Mouse (Mus musculus): ENCODE data around the gene Satb1. TPM values are rescaled to one million over a fixed set of nuclear protein-coding genes. Genes with fewer than 3 reads are reported as not detected.
A peak's percentile ranks its signal among the peaks of the same experiment; 100 is the strongest.

Satb1 gene
- polyA plus RNA-seq, 1 experiment from 2014 or later, result 19.3 TPM

DNA sequence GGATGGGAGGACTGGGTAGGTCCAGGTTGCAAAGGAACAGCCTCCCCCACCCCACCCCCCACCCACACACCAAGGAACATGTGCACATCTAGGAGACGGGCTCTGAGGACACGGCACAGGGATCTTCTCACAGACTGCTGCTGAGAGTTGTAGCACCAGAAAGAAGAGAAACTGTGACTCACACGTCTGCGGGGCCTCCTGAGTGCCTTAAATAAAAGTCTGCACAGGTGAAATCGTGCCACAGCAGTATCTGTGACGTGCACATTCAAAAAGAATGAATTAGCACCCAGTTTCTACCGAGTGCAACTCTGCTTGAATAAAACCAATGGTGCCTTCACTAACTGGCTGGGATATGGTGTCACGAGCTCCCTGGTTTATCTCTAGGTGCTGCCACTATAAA is 69.5 kb downstream of the Satb1 start:
- H3K4me1 ChIP-seq (ENCODE audit: control insufficient read depth, insufficient read depth, low read length), result peaks cover 13% of the 10 kb centered on the region; the same call in 1 of the 2 replicates
- ATAC-seq, result no peak
- 93% methylated on average over 8 of the region's 8 CpGs for WGBS
- H3K27me3 ChIP-seq (ENCODE audit: control insufficient read depth, insufficient read depth, low read depth, low read length), result no peaks in the 10 kb centered on the region
- no peak overlapping the region for H3K27ac ChIP-seq (ENCODE audit: low read length)
- no peak overlapping the region for H3K4me2 ChIP-seq (ENCODE audit: low read length)
- H3K4me3 ChIP-seq (ENCODE audit: low read depth, low read length), result no peak overlapping the region
- H3K9me3 ChIP-seq (replicated peaks; ENCODE audit: control insufficient read depth, low read length, poor library complexity, severe bottlenecking), result no peaks in the 10 kb centered on the region
- H3K9ac ChIP-seq (ENCODE audit: low read depth, low read length), result no peak overlapping the region
- no peaks in the 10 kb centered on the region for H3K36me3 ChIP-seq (ENCODE audit: control insufficient read depth, insufficient read depth, low read length)

DNA sequence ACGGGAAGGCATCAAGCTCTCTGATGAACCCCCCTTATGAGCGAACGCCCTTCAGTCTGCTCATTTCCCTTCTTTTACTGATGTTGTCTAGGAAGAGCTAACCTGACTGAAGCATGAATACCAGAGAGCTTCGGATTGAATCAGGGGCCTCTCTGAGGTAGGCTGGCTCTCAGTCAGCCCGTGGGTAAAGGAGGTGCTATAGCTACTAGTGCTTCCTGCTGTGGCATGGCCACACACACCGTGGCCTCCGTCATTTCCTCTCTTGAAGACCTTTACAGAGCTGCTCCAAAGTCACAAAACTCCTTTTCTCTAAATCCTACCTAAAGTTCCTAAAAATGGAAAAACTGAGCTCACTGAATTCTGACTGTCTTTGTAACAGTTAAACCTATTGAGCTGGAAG is 70.6 kb downstream of the Satb1 start:
- Histone ChIP-seq H3K9me3 (replicated peaks; ENCODE audit: control insufficient read depth, low read length, poor library complexity, severe bottlenecking) (no peaks in the 10 kb centered on the region), H3K9ac (ENCODE audit: low read depth, low read length) (no peak overlapping the region), H3K4me2 (ENCODE audit: low read length) (no peak overlapping the region), H3K4me1 (ENCODE audit: control insufficient read depth, insufficient read depth, low read length) (peaks cover 13% of the 10 kb centered on the region; the same call in 1 of the 2 replicates), H3K36me3 (ENCODE audit: control insufficient read depth, insufficient read depth, low read length) (no peaks in the 10 kb centered on the region), H3K4me3 (ENCODE audit: low read depth, low read length) (no peak overlapping the region), H3K27me3 (ENCODE audit: control insufficient read depth, insufficient read depth, low read depth, low read length) (no peaks in the 10 kb centered on the region), H3K27ac (ENCODE audit: low read length) (no peak overlapping the region)
- no peak for ATAC-seq
- WGBS, result 78% methylated on average over 7 of the region's 7 CpGs

DNA sequence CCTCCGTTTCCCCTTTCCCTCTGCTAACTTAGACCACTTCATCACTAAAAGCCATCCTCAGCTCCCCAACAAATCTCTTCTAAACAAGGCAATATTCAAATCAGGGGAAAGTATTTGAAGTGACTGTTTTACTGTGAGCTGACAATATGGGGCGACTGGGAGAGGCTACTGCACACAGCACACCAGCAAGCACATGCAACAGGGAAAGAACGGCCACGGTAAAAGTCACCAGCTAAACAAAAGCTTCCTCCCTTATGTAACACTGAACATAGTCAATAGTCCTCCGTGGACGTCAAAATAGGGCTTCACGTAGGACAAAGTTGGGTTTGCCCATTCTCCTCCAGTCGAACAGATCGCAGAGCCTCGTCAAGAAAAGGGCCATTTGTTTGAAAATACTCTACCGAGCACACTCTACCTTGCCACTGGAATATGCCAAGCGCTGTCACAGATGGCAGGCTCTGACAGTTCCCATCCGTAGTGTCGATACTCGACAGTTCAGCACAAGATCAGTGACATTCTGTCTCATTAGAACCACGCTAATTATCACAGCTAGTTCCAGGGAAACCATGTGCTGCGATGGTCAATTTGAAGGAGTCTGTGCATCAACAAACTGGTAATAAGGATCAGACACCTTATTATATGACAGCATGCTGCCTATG is 72.0 kb downstream of the Satb1 start:
- peak; percentile 65 for ATAC-seq
- 54% methylated on average over 17 of the region's 17 CpGs for WGBS
- peak overlapping the region; percentile 40 for H3K4me3 ChIP-seq (ENCODE audit: low read depth, low read length)
- H3K9me3 ChIP-seq (replicated peaks; ENCODE audit: control insufficient read depth, low read length, poor library complexity, severe bottlenecking), result no peaks in the 10 kb centered on the region
- peak overlapping the region; percentile 10; the same call in 1 of the 2 replicates for H3K9ac ChIP-seq (ENCODE audit: low read depth, low read length)
- H3K36me3 ChIP-seq (ENCODE audit: control insufficient read depth, insufficient read depth, low read length), result no peaks in the 10 kb centered on the region
- H3K4me1 ChIP-seq (ENCODE audit: control insufficient read depth, insufficient read depth, low read length), result peaks cover 13% of the 10 kb centered on the region; the same call in 1 of the 2 replicates
- H3K27ac ChIP-seq (ENCODE audit: low read length), result peak overlapping the region; percentile 17
- H3K4me2 ChIP-seq (ENCODE audit: low read length), result peak overlapping the region; percentile 69
- no peaks in the 10 kb centered on the region for H3K27me3 ChIP-seq (ENCODE audit: control insufficient read depth, insufficient read depth, low read depth, low read length)

DNA sequence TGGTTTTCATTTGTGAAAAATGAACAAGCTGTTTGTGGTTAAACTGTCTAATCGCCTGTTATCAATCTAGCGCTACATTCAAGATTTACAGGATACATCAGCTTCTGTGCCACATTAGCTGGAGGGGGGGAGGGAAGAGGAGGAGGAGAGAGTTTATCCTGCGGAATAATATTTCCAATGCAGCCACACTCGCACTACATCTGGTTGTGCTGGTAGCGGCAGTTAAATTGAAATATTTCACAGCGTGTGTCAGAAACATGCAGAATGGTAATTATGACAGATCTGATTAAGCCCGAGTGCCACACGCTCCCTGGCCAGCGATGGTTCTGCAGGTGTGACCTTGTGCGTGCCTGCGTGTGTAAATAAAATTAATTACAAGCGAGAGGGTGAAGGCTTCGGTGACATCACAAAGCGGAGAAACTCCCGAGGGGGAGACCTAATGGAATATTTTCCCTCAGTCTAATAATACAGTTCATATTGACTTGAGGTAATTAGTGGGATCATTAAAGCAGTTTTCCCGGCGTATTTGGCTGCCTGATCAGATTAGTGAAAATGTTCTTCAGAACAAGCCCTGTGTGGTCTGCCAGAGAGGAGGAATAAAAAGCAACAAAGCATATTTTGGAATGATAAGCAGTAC is 72.7 kb downstream of the Satb1 start:
- Histone ChIP-seq H3K4me3 (ENCODE audit: low read depth, low read length) (peak overlapping the region; percentile 40), H3K4me2 (ENCODE audit: low read length) (peak overlapping the region; percentile 69), H3K36me3 (ENCODE audit: control insufficient read depth, insufficient read depth, low read length) (no peaks in the 10 kb centered on the region), H3K27ac (ENCODE audit: low read length) (peak overlapping the region; percentile 17), H3K4me1 (ENCODE audit: control insufficient read depth, insufficient read depth, low read length) (peaks cover 13% of the 10 kb centered on the region; the same call in 1 of the 2 replicates), H3K9me3 (replicated peaks; ENCODE audit: control insufficient read depth, low read length, poor library complexity, severe bottlenecking) (no peaks in the 10 kb centered on the region), H3K9ac (ENCODE audit: low read depth, low read length) (peak overlapping the region; percentile 65), H3K27me3 (ENCODE audit: control insufficient read depth, insufficient read depth, low read depth, low read length) (no peaks in the 10 kb centered on the region)
- WGBS, result 27% methylated on average over 17 of the region's 17 CpGs
- ATAC-seq, result peak; percentile 81

DNA sequence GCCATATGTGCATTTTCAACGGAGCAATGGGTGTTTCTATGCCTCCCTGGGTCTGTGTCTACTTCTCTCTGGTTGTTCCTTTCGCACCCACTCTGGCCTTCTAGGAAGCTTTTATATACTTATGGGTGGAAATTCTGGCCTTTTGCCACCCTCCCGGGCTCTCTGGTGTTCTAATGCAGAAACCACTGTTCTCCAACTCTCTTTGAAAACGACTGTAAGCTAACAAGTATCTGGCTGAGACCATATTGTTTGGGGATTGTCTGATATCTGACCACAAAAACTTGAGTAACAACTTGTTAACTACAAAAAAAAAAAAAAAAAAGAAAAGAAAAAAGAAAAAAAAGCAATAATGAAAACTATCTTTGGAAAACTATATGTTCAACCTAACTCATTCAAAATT is 73.6 kb downstream of the Satb1 start:
- H3K4me3 ChIP-seq (ENCODE audit: low read depth, low read length), result no peak overlapping the region
- no peaks in the 10 kb centered on the region for H3K9me3 ChIP-seq (replicated peaks; ENCODE audit: control insufficient read depth, low read length, poor library complexity, severe bottlenecking)
- 82% methylated on average over 4 of the region's 4 CpGs for WGBS
- H3K36me3 ChIP-seq (ENCODE audit: control insufficient read depth, insufficient read depth, low read length), result no peaks in the 10 kb centered on the region
- ATAC-seq, result no peak
- peaks cover 13% of the 10 kb centered on the region; the same call in 1 of the 2 replicates for H3K4me1 ChIP-seq (ENCODE audit: control insufficient read depth, insufficient read depth, low read length)
- no peaks in the 10 kb centered on the region for H3K27me3 ChIP-seq (ENCODE audit: control insufficient read depth, insufficient read depth, low read depth, low read length)
- H3K27ac ChIP-seq (ENCODE audit: low read length), result no peak overlapping the region
- no peak overlapping the region for H3K9ac ChIP-seq (ENCODE audit: low read depth, low read length)
- H3K4me2 ChIP-seq (ENCODE audit: low read length), result no peak overlapping the region

DNA sequence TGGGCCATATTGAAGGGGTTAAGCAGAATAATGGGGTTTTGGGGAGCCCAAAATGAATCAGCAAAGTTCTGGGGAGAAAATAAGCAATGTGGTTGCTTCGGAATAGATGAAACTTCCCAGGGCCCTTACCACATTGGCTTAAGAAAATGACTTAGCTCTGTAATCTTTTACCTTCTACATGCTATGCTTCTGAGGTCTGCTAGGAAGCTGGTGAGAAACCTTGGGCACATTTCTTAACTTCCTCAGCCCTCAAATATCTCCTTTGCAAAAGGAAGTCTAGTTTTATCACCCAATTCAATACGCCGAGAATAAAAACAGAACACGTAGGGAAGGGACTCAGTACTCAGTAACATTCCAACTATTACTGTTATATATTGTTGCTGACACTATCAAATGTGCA is 80.9 kb downstream of the Satb1 start:
- Histone ChIP-seq H3K27ac (ENCODE audit: low read length) (no peak overlapping the region), H3K4me1 (ENCODE audit: control insufficient read depth, insufficient read depth, low read length) (no peaks in the 10 kb centered on the region), H3K4me3 (ENCODE audit: low read depth, low read length) (no peak overlapping the region), H3K4me2 (ENCODE audit: low read length) (no peak overlapping the region), H3K9me3 (replicated peaks; ENCODE audit: control insufficient read depth, low read length, poor library complexity, severe bottlenecking) (no peaks in the 10 kb centered on the region), H3K36me3 (ENCODE audit: control insufficient read depth, insufficient read depth, low read length) (no peaks in the 10 kb centered on the region), H3K9ac (ENCODE audit: low read depth, low read length) (no peak overlapping the region), H3K27me3 (ENCODE audit: control insufficient read depth, insufficient read depth, low read depth, low read length) (no peaks in the 10 kb centered on the region)
- ATAC-seq, result no peak
- WGBS, result 92% methylated on average over 4 of the region's 4 CpGs

DNA sequence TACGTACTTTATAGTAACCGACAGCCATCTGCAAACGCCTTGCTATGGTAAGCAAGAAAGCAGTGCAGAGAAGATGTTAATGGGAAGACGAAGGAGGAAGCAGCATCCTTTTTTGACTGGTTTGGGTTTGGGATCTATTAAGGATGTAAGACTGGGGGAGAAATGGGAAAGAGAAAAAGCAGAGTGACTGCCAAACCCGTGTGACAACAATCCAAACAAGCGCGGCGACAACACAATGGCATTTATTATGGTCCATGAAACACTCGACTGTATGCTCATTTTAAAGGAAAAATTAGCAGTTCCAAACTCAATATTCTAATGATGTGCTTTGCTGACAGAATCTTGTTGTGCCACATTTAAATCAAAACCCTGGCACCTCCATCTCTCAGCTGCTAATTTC is 85.9 kb downstream of the Satb1 start:
- WGBS, result 67% methylated on average over 9 of the region's 9 CpGs
- H3K36me3 ChIP-seq (ENCODE audit: control insufficient read depth, insufficient read depth, low read length), result no peaks in the 10 kb centered on the region
- ATAC-seq, result no peak
- no peaks in the 10 kb centered on the region for H3K9me3 ChIP-seq (replicated peaks; ENCODE audit: control insufficient read depth, low read length, poor library complexity, severe bottlenecking)
- H3K27me3 ChIP-seq (ENCODE audit: control insufficient read depth, insufficient read depth, low read depth, low read length), result no peaks in the 10 kb centered on the region
- no peak overlapping the region for H3K27ac ChIP-seq (ENCODE audit: low read length)
- H3K4me2 ChIP-seq (ENCODE audit: low read length), result no peak overlapping the region
- H3K4me3 ChIP-seq (ENCODE audit: low read depth, low read length), result no peak overlapping the region
- H3K4me1 ChIP-seq (ENCODE audit: control insufficient read depth, insufficient read depth, low read length), result 0 out of 2 replicates have a peak, but pooled peaks cover 5% of the 10 kb centered on the region
- H3K9ac ChIP-seq (ENCODE audit: low read depth, low read length), result no peak overlapping the region

DNA sequence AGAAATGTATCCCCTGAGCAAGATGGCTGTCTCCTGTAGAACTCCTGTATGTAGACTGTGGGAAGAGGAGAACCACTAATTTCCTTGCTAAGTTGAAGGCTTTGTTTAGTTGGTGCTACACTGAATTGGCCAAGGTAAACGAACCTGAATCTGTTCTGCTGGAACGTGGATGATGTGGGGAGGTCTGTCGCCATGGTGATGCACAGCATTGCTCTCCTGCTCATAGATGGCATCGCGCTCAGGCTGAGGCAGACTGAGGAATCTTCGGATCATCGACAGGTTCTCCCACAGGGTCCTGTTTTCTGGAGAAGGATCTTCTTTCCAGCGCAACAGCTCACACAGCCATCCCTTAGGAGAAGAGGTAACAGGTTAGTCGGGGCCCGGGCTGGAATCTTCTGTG is 90.6 kb downstream of the Satb1 start:
- no peak overlapping the region for H3K4me3 ChIP-seq (ENCODE audit: low read depth, low read length)
- peak; percentile 88 for ATAC-seq
- no peak overlapping the region for H3K9ac ChIP-seq (ENCODE audit: low read depth, low read length)
- H3K27ac ChIP-seq (ENCODE audit: low read length), result no peak overlapping the region
- peaks cover 4% of the 10 kb centered on the region; the same call in 1 of the 2 replicates for H3K36me3 ChIP-seq (ENCODE audit: control insufficient read depth, insufficient read depth, low read length)
- WGBS, result 64% methylated on average over 10 of the region's 10 CpGs
- H3K4me2 ChIP-seq (ENCODE audit: low read length), result no peak overlapping the region
- 0 out of 2 replicates have a peak, but pooled peaks cover 5% of the 10 kb centered on the region for H3K4me1 ChIP-seq (ENCODE audit: control insufficient read depth, insufficient read depth, low read length)
- H3K9me3 ChIP-seq (replicated peaks; ENCODE audit: control insufficient read depth, low read length, poor library complexity, severe bottlenecking), result no peaks in the 10 kb centered on the region
- no peaks in the 10 kb centered on the region for H3K27me3 ChIP-seq (ENCODE audit: control insufficient read depth, insufficient read depth, low read depth, low read length)

DNA sequence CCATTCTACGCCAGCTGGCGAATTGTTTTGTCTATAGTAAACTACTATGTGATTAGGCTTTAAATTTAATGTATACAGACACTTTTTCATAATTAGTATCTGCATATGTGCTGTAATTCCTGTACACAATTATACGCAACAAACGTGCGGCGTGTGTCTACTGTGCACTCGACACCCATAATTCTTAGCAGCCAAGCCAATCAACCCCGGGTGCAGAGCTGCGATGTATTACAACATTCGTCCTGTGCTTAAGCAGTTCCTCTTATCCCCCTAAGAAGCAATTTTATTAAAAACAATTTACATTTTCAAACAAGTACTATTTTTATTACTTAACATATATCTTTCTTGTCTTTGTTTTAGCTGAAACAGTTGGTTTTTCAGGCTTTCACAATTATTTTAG is 92.0 kb downstream of the Satb1 start:
- Histone ChIP-seq H3K27me3 (ENCODE audit: control insufficient read depth, insufficient read depth, low read depth, low read length) (no peaks in the 10 kb centered on the region), H3K4me1 (ENCODE audit: control insufficient read depth, insufficient read depth, low read length) (0 out of 2 replicates have a peak, but pooled peaks cover 5% of the 10 kb centered on the region), H3K27ac (ENCODE audit: low read length) (no peak overlapping the region), H3K4me3 (ENCODE audit: low read depth, low read length) (no peak overlapping the region), H3K4me2 (ENCODE audit: low read length) (no peak overlapping the region), H3K9me3 (replicated peaks; ENCODE audit: control insufficient read depth, low read length, poor library complexity, severe bottlenecking) (no peaks in the 10 kb centered on the region), H3K36me3 (ENCODE audit: control insufficient read depth, insufficient read depth, low read length) (peaks cover 4% of the 10 kb centered on the region; the same call in 1 of the 2 replicates), H3K9ac (ENCODE audit: low read depth, low read length) (no peak overlapping the region)
- no peak for ATAC-seq
- 95% methylated on average over 10 of the region's 10 CpGs for WGBS
